Mouse (Mus musculus): ENCODE measurements around the gene Rbpjl. TPM values are rescaled to one million over a fixed set of nuclear protein-coding genes. Genes with fewer than 3 reads are reported as not detected.

Gene Rbpjl
- polyA plus RNA-seq, 1 experiment from 2014 or later, result 0.17 TPM

DNA sequence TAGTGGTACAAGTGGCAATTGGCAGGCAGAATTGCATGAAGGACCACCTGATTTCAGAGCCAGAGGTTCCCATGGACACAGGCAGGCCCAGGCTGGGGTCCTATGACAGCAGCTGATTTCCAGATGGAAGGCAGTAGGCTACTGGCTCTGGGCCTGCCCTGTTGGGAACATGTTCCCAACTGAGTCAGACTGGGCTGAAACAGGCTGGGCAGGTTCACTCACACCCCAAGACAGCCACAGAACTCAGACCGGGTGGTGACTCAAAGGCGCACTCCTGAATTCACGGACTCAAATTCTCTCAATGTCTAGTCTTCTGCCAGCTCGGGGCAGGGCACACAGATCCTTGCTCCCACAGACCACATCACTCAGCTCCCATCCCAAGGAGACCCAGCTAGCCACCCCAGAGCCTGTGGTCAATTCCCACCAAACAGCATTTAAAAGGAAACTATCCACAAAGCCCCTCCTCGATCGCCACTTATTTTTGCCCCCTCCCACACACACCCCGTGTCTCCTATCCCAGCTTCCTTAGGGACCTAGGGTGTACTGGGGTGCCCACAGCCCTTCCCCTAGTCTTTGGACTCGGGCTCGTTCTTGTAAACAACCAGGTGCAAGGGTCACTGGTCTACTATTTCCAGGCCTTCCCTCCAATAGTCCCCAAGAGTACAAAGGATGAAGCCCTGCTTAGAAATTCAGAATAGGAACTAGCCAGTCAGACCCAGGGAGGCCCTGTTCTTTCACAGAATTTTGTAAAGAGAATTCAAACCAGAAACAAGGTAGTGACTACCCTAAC lies 28.9 kb downstream of the Rbpjl start:
- Histone ChIP-seq H3K36me3 (no peaks in the 10 kb centered on the region), H3K4me1 (peaks cover 2% of the 10 kb centered on the region; the same call in 1 of the 2 replicates), H3K9ac (replicated peaks) (no peak overlapping the region), H3K9me3 (replicated peaks) (no peaks in the 10 kb centered on the region), H3K4me3 (replicated peaks) (no peak overlapping the region), H3K27me3 (replicated peaks) (no peaks in the 10 kb centered on the region), H3K4me2 (no peak overlapping the region), H3K27ac (replicated peaks) (no peak overlapping the region)
- WGBS, result 72% methylated on average over 9 of the region's 9 CpGs
- no peak for ATAC-seq (ENCODE audit: low FRiP score)

DNA sequence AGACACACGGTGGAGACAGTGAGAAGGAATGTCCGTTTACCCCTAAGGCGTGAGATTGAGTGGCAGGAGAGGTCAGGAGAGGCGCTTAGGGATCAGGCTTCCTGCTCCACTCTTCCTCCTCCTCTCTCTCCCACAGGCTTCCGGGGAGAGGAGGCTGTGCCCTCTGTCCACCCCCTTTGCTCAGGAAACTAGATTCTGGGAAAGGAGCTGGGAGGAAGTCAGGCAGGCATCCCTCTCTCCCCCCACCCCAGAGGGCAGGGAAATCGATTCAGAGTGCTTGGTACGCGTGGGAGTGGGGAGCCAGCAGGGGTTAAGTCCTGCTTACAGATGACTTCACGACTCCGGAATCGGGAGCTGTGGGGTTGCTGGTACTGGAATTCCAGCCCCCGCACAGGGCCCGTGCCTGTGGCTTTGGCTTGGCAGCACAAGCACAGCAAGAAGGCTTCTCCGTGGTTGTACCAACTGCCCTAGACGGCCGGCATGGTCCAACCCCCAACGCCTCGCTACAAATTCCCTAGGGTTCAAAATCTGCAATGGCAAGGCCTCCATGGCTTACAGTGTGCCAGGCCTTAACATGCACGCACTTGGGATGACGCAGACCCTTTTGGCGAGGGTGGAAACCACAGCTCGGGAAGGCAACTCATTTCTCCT lies 29.7 kb downstream of the Rbpjl start:
- no peak overlapping the region for H3K9ac ChIP-seq (replicated peaks)
- WGBS, result 43% methylated on average over 22 of the region's 22 CpGs
- H3K4me3 ChIP-seq (replicated peaks), result no peak overlapping the region
- peaks cover 2% of the 10 kb centered on the region; the same call in 1 of the 2 replicates for H3K4me1 ChIP-seq
- no peak overlapping the region for H3K27ac ChIP-seq (replicated peaks)
- H3K9me3 ChIP-seq (replicated peaks), result no peaks in the 10 kb centered on the region
- no peak overlapping the region for H3K4me2 ChIP-seq
- H3K27me3 ChIP-seq (replicated peaks), result no peaks in the 10 kb centered on the region
- H3K36me3 ChIP-seq, result no peaks in the 10 kb centered on the region
- no peak for ATAC-seq (ENCODE audit: low FRiP score)

DNA sequence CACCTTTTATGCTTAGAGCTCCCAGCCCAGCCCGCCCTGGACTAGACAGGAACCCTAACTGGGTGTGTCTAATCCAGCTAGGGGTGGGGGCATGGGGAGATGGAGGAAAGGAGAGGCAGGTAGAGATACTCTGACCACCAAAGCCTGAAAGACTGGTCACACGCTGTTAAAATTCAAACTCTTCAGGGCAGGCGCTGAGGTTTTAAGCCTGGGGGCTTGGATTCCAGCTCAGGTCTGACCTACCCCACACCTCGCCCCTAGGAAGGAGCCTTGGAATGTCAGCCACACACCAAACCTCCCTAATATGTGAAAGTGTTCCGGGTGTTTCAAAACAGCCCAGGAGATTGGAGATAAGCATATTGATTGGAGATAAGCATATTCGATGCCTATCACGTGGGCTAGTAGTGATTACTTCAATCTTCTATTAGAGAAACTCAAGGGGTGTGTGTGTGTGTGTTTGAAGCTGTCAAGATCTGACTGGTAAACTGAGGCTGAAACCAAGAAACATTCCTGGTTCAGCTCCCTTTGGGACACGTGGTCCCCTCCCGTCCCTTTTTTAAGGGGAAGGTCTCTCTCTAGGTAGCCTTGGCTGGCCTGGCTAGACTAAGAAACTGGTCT lies 30.4 kb downstream of the Rbpjl start:
- H3K4me1 ChIP-seq, result peaks cover 2% of the 10 kb centered on the region; the same call in 1 of the 2 replicates
- no peaks in the 10 kb centered on the region for H3K9me3 ChIP-seq (replicated peaks)
- no peak overlapping the region for H3K4me2 ChIP-seq
- H3K9ac ChIP-seq (replicated peaks), result no peak overlapping the region
- H3K4me3 ChIP-seq (replicated peaks), result no peak overlapping the region
- no peak for ATAC-seq (ENCODE audit: low FRiP score)
- H3K27me3 ChIP-seq (replicated peaks), result no peaks in the 10 kb centered on the region
- no peaks in the 10 kb centered on the region for H3K36me3 ChIP-seq
- 91% methylated on average over 9 of the region's 9 CpGs for WGBS
- no peak overlapping the region for H3K27ac ChIP-seq (replicated peaks)

DNA sequence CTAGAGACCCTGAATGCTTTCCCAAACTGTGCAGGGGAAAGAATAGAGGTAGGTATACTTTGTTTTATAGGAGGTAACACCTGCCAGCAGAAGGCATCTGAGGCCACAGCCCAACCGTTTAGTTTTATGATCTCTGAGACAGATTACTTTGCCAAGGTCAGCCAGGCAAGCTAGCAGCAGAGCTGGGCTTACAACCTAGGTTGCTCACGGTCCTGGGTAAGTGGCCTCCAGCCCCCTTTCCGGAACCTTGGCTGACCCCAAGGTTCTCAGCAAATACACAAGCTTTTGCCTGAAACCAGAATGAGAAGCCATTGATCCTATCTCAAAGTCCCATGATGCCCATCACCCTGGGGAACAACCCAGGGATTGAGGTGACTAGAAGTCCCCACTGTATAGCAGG lies 31.7 kb downstream of the Rbpjl start:
- H3K27ac ChIP-seq (replicated peaks), result no peak overlapping the region
- no peak overlapping the region for H3K9ac ChIP-seq (replicated peaks)
- H3K27me3 ChIP-seq (replicated peaks), result no peaks in the 10 kb centered on the region
- 63% methylated on average over 3 of the region's 3 CpGs for WGBS
- H3K36me3 ChIP-seq, result no peaks in the 10 kb centered on the region
- H3K9me3 ChIP-seq (replicated peaks), result no peaks in the 10 kb centered on the region
- peaks cover 2% of the 10 kb centered on the region; the same call in 1 of the 2 replicates for H3K4me1 ChIP-seq
- ATAC-seq (ENCODE audit: low FRiP score), result no peak
- H3K4me2 ChIP-seq, result no peak overlapping the region
- H3K4me3 ChIP-seq (replicated peaks), result no peak overlapping the region

DNA sequence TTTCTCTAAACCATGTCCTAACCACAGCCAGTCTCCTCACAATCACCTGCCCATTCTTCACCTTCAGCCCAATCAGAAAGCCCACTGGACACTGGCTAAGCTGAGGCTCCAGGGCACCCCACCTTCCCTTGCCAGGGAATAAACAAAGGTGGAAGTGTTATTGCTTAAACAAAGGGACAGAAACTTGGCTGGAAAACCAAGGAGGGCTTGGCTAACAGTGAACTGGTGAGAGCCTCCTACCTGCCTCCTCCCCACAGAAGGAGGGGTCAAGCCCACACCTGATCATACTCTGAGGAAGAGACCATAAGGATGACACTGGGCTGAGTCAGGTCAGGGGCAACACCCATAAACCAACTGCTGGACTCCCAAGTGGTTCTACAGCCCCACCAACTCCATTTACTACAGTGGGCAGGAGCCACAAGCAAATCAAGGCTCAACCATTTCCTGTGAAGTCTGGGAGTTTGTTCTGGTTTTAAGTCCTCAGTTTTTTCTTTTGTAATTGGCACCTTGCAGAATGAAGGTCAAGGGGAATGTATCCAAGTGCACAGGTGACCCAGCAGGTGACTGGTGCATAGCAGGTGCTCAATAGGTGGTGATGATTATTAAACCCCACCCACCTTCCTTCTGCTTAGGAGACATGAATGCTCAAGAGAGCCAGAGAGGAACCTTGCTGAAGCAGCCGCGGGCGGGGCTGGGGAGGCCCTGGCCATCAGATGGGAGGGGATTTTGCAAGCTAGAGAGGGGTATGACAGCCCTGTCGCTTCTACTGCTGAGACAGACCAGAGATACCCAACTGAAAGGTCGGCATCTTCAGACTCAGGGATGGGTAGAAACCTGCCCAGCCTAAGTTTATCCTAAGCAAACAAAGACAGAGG lies 32.5 kb downstream of the Rbpjl start:
- H3K36me3 ChIP-seq, result no peaks in the 10 kb centered on the region
- no peaks in the 10 kb centered on the region for H3K27me3 ChIP-seq (replicated peaks)
- H3K9ac ChIP-seq (replicated peaks), result no peak overlapping the region
- H3K27ac ChIP-seq (replicated peaks), result no peak overlapping the region
- no peak overlapping the region for H3K4me3 ChIP-seq (replicated peaks)
- peaks cover 2% of the 10 kb centered on the region; the same call in 1 of the 2 replicates for H3K4me1 ChIP-seq
- no peaks in the 10 kb centered on the region for H3K9me3 ChIP-seq (replicated peaks)
- WGBS, result 57% methylated on average over 5 of the region's 5 CpGs
- ATAC-seq (ENCODE audit: low FRiP score), result no peak
- no peak overlapping the region for H3K4me2 ChIP-seq

DNA sequence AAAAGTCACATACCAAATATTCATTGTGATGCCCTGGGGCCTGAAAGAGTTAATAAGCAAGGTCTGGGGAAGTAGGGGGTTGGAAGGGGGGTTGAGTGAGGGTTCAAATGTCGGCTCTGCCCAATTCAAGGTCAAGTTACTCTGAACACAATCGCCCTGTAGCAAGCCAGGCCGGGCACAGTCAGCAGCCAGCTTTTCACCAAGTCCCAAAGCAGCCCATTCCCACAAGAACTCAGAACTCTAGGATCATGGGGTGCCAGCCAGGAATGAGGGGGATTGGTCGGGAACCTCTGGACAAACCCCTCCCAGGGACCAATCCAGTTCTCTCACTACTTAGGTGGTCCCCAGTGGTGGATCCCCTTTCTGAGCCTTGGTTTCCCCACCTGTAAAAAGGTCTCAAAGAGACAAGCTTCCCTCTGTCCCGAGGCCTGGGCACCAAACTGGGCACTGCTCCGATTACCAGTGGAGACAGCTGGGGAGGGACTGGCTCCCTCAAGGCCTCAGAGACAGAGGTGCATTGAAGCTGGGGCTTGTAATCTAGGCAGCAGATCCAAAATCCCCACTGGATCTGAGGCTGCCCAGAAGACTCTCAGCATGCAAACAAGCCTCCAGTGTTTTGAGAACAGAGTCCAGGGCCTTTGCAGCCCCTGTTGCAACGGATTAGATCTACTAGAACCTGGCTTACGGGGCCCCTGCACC lies 33.4 kb downstream of the Rbpjl start:
- 34% methylated on average over 8 of the region's 8 CpGs for WGBS
- Histone ChIP-seq H3K4me3 (replicated peaks) (no peak overlapping the region), H3K36me3 (no peaks in the 10 kb centered on the region), H3K9ac (replicated peaks) (no peak overlapping the region), H3K4me2 (no peak overlapping the region), H3K9me3 (replicated peaks) (no peaks in the 10 kb centered on the region), H3K4me1 (peaks cover 6% of the 10 kb centered on the region; the same call in 1 of the 2 replicates), H3K27ac (replicated peaks) (no peak overlapping the region; the same call in 1 of the 2 replicates), H3K27me3 (replicated peaks) (peaks cover 6% of the 10 kb centered on the region)
- ATAC-seq (ENCODE audit: low FRiP score), result no peak

DNA sequence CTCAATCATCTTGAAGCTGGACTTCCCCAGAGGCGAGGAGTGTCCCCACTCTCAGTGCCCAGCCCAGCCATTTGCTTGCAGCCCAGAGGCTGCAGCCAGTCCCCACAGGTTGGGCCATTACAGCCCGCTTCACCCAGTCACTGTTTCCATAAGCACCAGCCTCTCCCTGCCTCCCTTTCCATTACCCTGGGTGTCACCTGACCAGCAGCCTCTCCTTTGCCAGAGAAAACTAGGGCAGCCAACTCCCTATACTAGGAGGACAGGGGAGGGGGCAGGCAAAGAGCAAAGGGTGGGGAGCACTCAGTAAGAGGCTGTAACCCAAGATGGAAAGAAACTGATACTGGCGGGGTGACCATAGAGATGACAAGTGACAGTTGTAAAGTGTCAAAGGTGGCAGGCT lies 34.0 kb downstream of the Rbpjl start:
- ATAC-seq (ENCODE audit: low FRiP score), result no peak
- Histone ChIP-seq H3K36me3 (no peaks in the 10 kb centered on the region), H3K4me1 (peaks cover 9% of the 10 kb centered on the region), H3K27ac (replicated peaks) (no peak overlapping the region; the same call in 1 of the 2 replicates), H3K9ac (replicated peaks) (no peak overlapping the region), H3K9me3 (replicated peaks) (no peaks in the 10 kb centered on the region), H3K4me3 (replicated peaks) (no peak overlapping the region), H3K27me3 (replicated peaks) (peaks cover 12% of the 10 kb centered on the region), H3K4me2 (no peak overlapping the region)
- WGBS, result 67% methylated on average over 3 of the region's 3 CpGs

DNA sequence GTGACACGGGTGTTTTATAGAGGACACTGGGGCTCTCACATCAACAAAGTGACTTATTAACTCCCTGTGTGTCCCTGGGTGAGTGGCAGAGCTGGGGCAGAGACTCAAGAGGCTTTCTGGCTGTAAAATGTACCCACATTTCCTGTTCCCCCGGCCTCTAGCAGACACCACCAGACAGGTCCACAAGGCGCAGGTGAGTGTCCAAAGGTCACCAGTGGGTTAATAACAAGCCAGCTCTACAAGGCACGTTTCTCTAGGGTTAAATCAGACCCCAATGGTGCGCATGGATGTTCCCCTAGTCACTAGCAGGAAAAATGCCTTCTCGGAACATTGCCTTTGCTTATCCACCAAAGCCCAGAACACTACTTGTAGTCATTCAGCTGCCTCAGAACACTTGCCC lies 34.8 kb downstream of the Rbpjl start:
- WGBS, result 76% methylated on average over 6 of the region's 6 CpGs

DNA sequence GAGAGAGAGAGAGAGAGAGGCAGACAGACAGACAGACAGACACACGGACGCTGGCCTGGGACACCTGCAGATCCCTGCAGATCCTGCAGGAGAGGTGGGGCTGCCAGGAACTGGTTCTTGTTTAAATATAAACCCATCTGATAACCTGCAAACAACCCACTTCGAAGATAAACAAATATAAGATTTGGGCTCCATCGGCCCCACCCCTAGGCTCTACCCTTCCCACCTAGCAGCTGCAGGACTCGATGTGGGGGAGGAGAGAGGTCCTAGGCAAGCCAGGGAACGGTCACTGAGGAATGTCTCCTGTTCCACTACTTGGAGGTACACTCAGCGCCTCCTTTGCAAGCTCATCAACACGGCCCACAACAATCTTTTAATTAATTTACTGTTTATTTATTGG lies 35.3 kb downstream of the Rbpjl start:
- Histone ChIP-seq H3K9me3 (replicated peaks) (no peaks in the 10 kb centered on the region), H3K27me3 (replicated peaks) (peaks cover 19% of the 10 kb centered on the region), H3K9ac (replicated peaks) (no peak overlapping the region), H3K4me1 (peaks cover 22% of the 10 kb centered on the region), H3K4me3 (replicated peaks) (no peak overlapping the region), H3K36me3 (no peaks in the 10 kb centered on the region), H3K27ac (replicated peaks) (no peak overlapping the region), H3K4me2 (no peak overlapping the region)
- no peak for ATAC-seq (ENCODE audit: low FRiP score)
- WGBS, result 62% methylated on average over 8 of the region's 8 CpGs

More for the DNA sequence above, 34.8 kb downstream of the Rbpjl start:
- Histone ChIP-seq H3K4me2 (no peak overlapping the region), H3K9me3 (replicated peaks) (no peaks in the 10 kb centered on the region), H3K9ac (replicated peaks) (no peak overlapping the region), H3K4me1 (peaks cover 17% of the 10 kb centered on the region), H3K27me3 (replicated peaks) (peaks cover 18% of the 10 kb centered on the region), H3K27ac (replicated peaks) (no peak overlapping the region), H3K4me3 (replicated peaks) (no peak overlapping the region), H3K36me3 (no peaks in the 10 kb centered on the region)
- no peak for ATAC-seq (ENCODE audit: low FRiP score)

DNA sequence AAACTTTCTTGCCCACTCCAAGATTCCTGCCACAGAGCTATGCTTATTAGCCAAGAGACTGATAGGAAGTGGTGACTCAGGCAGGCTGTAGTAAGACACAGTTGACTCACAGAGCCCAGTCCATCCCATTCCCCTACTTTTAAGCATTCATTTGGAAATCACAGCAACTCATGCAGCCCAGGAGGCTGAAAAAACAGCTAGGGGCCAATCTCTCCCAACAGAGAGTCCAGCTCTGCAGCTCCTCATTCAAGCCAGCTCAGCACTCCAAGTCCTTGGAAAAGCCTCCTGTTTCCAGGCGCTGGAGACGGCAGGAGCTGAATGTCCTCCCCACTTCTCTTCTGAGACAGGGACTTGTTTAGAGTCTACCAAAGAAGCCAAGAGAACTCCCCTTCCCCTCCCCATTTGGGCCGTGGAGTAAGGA lies 36.1 kb downstream of the Rbpjl start:
- Histone ChIP-seq H3K4me3 (replicated peaks) (no peak overlapping the region), H3K27ac (replicated peaks) (no peak overlapping the region), H3K9me3 (replicated peaks) (no peaks in the 10 kb centered on the region), H3K4me2 (no peak overlapping the region), H3K4me1 (peaks cover 26% of the 10 kb centered on the region), H3K27me3 (replicated peaks) (peaks cover 19% of the 10 kb centered on the region), H3K36me3 (no peaks in the 10 kb centered on the region), H3K9ac (replicated peaks) (no peak overlapping the region)
- 64% methylated on average over 3 of the region's 3 CpGs for WGBS
- no peak for ATAC-seq (ENCODE audit: low FRiP score)

DNA sequence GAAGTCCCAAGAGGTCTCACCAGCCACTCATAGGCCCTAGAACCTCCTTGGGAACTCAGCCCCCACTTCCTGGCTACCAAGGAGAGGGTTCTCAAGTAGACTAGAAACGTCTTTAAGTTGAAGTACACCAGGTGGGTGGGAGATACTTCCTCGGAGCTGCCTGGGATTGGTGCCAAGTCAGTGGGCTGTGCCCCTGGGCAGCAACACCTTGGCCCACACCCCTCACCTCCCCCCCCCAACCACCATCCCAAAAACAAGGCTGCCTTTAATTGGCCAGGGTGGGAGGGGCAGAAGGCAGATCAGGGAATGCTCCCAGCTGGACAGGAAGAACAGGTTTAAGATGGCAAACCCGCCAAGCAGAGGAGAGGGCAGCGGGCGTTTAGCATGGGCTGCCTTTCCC lies 37.4 kb downstream of the Rbpjl start:
- Histone ChIP-seq H3K4me1 (peaks cover 26% of the 10 kb centered on the region), H3K9me3 (replicated peaks) (no peaks in the 10 kb centered on the region)

More for the DNA sequence above, 37.4 kb downstream of the Rbpjl start:
- H3K9ac ChIP-seq (replicated peaks), result no peak overlapping the region
- H3K4me3 ChIP-seq (replicated peaks), result no peak overlapping the region
- H3K4me2 ChIP-seq, result no peak overlapping the region
- no peak overlapping the region for H3K27ac ChIP-seq (replicated peaks)
- 84% methylated on average over 5 of the region's 5 CpGs for WGBS
- H3K27me3 ChIP-seq (replicated peaks), result peaks cover 21% of the 10 kb centered on the region
- H3K36me3 ChIP-seq, result no peaks in the 10 kb centered on the region
- ATAC-seq (ENCODE audit: low FRiP score), result no peak
